Mouse (Mus musculus) T-cell, adult 66 days (primary cell): ENCODE measurements around the gene Olfr506. TPM values are rescaled to one million over a fixed set of nuclear protein-coding genes. Genes with fewer than 3 reads are reported as not detected.

Source experiments
- total RNA-seq, 2 experiments: library from RNA; stranded (reverse); gene quantifications; 3 replicates in 1 of 2; 4 replicates in 1 of 2; pipeline ENCODE4 v1.2.4; 2023

The Olfr506 gene
- not detected for total RNA-seq

DNA sequence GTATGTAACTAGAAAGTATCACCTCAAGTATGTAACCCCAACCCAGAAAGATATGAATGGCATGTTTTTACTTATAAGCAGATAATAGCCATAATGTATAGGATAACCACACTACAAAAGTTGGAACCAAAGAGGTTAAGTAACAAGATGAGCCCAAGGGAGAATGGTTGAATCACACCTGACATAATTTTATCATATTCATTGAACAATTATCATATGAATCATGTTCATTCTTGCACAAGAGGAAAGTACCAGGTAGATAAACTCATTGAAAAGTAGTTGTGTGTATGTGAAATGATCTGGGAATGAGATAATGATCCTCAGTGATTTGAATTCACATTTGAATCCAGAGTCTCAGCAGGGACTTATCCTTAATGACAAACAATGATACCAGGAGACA, at the start of gene Olfr506:
TSS of gene Olfr506 (plus strand) at position 301 of the 400 bp plus-strand sequence.

DNA sequence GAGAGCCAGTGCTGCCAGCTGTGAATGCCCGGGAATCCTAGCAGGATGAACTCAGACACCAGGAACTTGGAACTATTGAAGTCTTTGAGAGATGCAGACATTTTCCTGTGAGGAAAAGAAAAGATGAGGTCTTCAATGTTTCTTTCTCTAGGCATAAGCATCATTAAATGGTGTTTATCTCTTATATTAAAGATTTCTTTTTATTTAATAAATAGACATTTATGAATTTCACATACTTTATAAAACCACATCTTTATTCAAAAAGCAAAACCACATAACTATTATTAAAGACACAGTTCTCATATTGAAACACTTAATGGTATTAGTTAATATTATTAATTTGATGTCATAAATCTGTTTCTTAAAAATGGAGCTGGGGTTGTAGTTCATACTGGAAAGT, 44.9 kb upstream of the Olfr506 start, which contains the start of gene Olfr504:
TSS of gene Olfr504 (minus strand) at position 101 of the 400 bp plus-strand sequence.

DNA sequence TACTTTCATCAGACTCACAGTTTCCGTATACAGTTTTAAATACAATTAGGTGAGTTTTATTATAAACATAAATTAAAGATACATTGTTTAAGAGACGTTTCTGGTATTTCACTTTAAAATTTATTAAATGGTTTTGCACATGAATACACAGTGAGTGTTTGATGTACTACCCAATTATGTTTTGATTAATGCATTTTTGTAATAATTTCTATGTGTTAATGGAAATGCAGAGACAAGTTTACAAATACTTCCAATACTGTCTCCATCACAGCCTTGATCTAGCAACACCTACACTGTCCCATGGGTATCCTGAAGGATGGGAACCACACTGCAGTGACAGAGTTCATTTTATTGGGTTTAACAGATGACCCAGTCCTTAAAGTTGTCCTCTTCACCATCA, 10.9 kb downstream of the Olfr506 start, which contains the start of gene Olfr507:
TSS of gene Olfr507 (plus strand) at position 301 of the 400 bp plus-strand sequence.

DNA sequence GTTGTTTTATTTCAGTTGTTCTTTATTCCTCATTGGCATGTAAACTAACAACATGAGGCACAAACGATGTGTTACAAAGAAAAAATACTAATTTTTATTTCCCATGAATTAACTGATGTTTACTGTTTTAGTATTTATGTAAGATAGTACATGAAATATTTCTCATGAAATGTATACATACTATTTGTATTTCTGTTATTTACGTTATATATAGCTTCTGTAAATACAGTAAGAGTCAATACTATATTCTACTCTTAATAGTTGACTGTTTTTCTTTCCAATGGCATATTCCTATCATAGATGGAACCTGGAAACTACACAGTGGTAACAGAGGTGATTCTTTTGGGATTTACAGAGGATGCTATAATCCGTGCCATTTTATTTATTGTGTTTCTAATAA, 19.1 kb downstream of the Olfr506 start, which contains the start of gene Olfr508:
TSS of gene Olfr508 (plus strand) at position 301 of the 400 bp plus-strand sequence.

DNA sequence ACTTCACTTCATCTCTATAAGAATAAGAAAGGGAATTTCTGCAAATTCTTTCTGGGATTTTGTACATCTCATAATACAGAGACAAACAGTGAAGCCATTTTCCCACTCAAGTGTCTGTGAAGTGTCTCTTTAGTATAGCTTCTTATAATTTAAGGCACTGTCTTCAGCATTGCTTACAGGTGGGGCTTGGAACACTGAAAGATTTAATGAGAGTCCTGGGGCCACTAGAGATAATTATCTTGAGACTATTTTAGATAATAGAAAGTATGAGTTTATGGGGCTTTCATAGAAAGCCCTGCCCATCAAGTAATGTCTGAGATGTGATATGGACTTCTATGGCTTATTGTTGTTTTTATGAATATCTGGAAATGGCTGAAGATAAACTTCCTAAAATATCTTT, 41.2 kb downstream of the Olfr506 start, which contains the start of gene Olfr509:
TSS of gene Olfr509 (minus strand) at position 101 of the 400 bp plus-strand sequence.

Other genes with a start within 250 kb of the Olfr506 start
- gene Olfr494, start 245.5 kb upstream of the Olfr506 start, total RNA-seq, result not detected
- not detected for gene Olfr495, start 217.6 kb upstream of the Olfr506 start, total RNA-seq
- not detected for gene Olfr497, start 190.4 kb upstream of the Olfr506 start, total RNA-seq
- gene Olfr498, start 145.5 kb upstream of the Olfr506 start, total RNA-seq, result not detected
- not detected for gene Olfr502, start 85.7 kb upstream of the Olfr506 start, total RNA-seq
- gene Olfr503, start 66.3 kb upstream of the Olfr506 start, total RNA-seq, result not detected
- not detected for gene Olfr504, start 45.0 kb upstream of the Olfr506 start, total RNA-seq
- gene Olfr507, start 11.0 kb downstream of the Olfr506 start, total RNA-seq, result not detected
- gene Olfr508, start 19.2 kb downstream of the Olfr506 start, total RNA-seq, result not detected
- not detected for gene Olfr509, start 41.1 kb downstream of the Olfr506 start, total RNA-seq
- not detected for gene Olfr510, start 55.6 kb downstream of the Olfr506 start, total RNA-seq
- not detected for gene Olfr512, start 102.5 kb downstream of the Olfr506 start, total RNA-seq
- gene Olfr513, start 140.2 kb downstream of the Olfr506 start, total RNA-seq, result not detected
- gene Olfr514, start 215.2 kb downstream of the Olfr506 start, total RNA-seq, result not detected
- gene Olfr516, start 239.7 kb downstream of the Olfr506 start, total RNA-seq, result not detected